Mouse (Mus musculus) forebrain, postnatal 0 days (tissue): ENCODE results near the gene Setd6. TPM values are rescaled to one million over a fixed set of nuclear protein-coding genes. Genes with fewer than 3 reads are reported as not detected.
A peak's percentile ranks its signal among the peaks of the same experiment; 100 is the strongest.

ENCODE experiments used
- ATAC-seq: fragments of 200-750 bp; cut with Nextera tagmentation; 2 replicates; pipeline ENCODE4 v1.8.0; 2017; ENCODE audit warnings: mild to moderate bottlenecking, moderate library complexity
- DNase-seq: peaks from one replicate; pipeline ENCODE4 v3.0.0-alpha.2; 2015
- H3K27ac ChIP-seq: fragments of 300-500 bp; sonication (generic); 2 replicates; pipeline ENCODE4 v1.5.1; 2014; ENCODE audit warnings: low read depth, mild to moderate bottlenecking, antibody characterized with exemption, low read length, moderate library complexity, mixed read lengths
- H3K27me3 ChIP-seq: fragments of 300-500 bp; sonication (generic); 2 replicates; pipeline ENCODE4 v1.6.1; 2014; ENCODE audit warnings: mild to moderate bottlenecking, low read length, mixed read lengths; ENCODE audit not compliant: insufficient read depth
- H3K36me3 ChIP-seq: fragments of 300-500 bp; sonication (generic); 2 replicates; pipeline ENCODE4 v1.6.1; 2014; ENCODE audit warnings: mild to moderate bottlenecking, moderate library complexity; ENCODE audit not compliant: insufficient read depth
- H3K4me1 ChIP-seq: fragments of 300-500 bp; sonication (generic); 2 replicates; pipeline ENCODE4 v1.6.1; 2014; ENCODE audit warnings: antibody characterized with exemption; ENCODE audit not compliant: insufficient read depth
- H3K4me2 ChIP-seq: fragments of 300-500 bp; sonication (generic); 2 replicates; pipeline ENCODE4 v1.6.1; 2014; ENCODE audit warnings: low read depth, mild to moderate bottlenecking, moderate library complexity
- H3K4me3 ChIP-seq: fragments of 300-500 bp; sonication (generic); 2 replicates; pipeline ENCODE4 v1.5.1; 2014; ENCODE audit warnings: low read depth, low read length, mixed read lengths
- H3K9ac ChIP-seq: fragments of 300-500 bp; sonication (generic); 2 replicates; pipeline ENCODE4 v1.6.1; 2014; ENCODE audit warnings: mild to moderate bottlenecking
- H3K9me3 ChIP-seq: fragments of 300-500 bp; sonication (generic); 2 replicates; pipeline ENCODE4 v1.6.1; 2016; ENCODE audit warnings: low read length
- CTCF ChIP-seq: sonication (generic); IDR thresholded peaks from 2 replicates; pipeline ENCODE4 v1.5.1; 2016; ENCODE audit warnings: antibody characterized with exemption, control low read depth, low read depth
- WGBS: fragments of 180-500 bp; shearing (Covaris S2); extraction: QIAGEN DNeasy Blood & Tissue Kit; methylation state at CpG from one replicate; pipeline ENCODE4 v1.1.7; 2014; 5-methylcytosine and 5-hydroxymethylcytosine counted together
- microRNA-seq, 2 experiments: library from miRNA; unstranded; fragments of <30 nt; microRNA quantifications; one replicate each; pipeline ENCODE4; 2016
- polyA plus RNA-seq: library from polyadenylated mRNA; unstranded; fragments of >200 nt; fragmentation: Nextera tagmentation; extraction: Ambion mirVana; gene quantifications from 2 replicates; pipeline ENCODE4 v1.2.1, GENCODE M21; 2015
- total RNA-seq: library from RNA; depleted of rRNA; stranded (reverse); fragments of >200 nt; gene quantifications from 2 replicates; pipeline ENCODE4 v1.2.3, GENCODE M21; 2014; rRNA removed

Gene Setd6
- total and polyA plus RNA-seq, 2 experiments from 2014 or later, result 29.8 to 40.0 TPM

DNA sequence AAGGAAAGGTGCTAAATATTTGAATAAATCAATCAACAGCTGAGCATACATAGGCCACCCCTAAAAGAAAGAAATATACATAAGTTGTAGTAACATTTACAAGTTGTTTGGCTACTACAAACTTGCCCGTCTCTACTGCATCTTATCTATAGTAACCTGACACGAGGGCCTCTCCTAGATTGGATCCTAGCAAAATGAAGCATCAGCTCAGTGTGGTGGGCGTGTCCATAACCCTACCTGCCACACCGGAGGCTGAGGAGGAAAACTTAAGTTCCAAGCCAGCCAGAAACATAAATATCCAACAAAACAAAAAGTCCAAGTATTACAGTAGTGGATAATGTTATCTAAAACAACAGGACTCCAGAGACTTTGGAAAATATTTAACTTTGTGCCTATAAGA, 11.9 kb downstream of the Setd6 start:
- no peak for TF ChIP-seq CTCF
- Histone ChIP-seq H3K4me2 (no peak overlapping the region), H3K4me3 (no peak overlapping the region), H3K4me1 (no peaks in the 10 kb centered on the region), H3K9me3 (no peaks in the 10 kb centered on the region), H3K27ac (no peak overlapping the region), H3K9ac (no peak overlapping the region), H3K27me3 (no peaks in the 10 kb centered on the region), H3K36me3 (peaks cover 71% of the 10 kb centered on the region)
- no peak for DNase-seq
- 90% methylated on average over 4 of the region's 4 CpGs for WGBS
- no peak for ATAC-seq

DNA sequence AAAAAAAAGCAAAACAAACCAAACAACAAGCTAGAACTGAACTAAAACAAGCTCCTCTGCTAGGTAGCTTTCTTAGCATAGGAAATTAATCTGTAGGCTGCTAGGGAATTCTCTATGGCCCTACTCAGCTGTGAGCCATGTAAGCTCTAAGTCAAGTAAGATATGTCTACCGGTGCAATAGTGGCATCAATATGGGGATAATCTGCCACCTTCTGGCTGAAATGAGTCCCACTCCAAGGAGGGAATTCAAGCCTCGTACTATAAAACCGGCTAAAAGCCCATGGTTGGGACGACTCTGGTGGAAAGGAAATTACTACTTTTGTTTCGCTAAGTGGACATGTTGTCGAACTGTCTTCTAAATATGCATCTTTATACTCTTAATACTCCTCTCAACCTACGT, 22.9 kb downstream of the Setd6 start:
- no peaks in the 10 kb centered on the region for H3K27me3 ChIP-seq
- H3K9ac ChIP-seq, result no peak overlapping the region
- H3K27ac ChIP-seq, result no peak overlapping the region
- H3K4me1 ChIP-seq, result no peaks in the 10 kb centered on the region
- H3K4me3 ChIP-seq, result no peak overlapping the region
- DNase-seq, result peak; percentile 59
- H3K36me3 ChIP-seq, result peaks cover 79% of the 10 kb centered on the region
- H3K9me3 ChIP-seq, result no peaks in the 10 kb centered on the region
- peak; percentile 61 for TF ChIP-seq CTCF
- peak; percentile 72 for ATAC-seq
- H3K4me2 ChIP-seq, result no peak overlapping the region
- WGBS, result 69% methylated on average over 7 of the region's 7 CpGs

DNA sequence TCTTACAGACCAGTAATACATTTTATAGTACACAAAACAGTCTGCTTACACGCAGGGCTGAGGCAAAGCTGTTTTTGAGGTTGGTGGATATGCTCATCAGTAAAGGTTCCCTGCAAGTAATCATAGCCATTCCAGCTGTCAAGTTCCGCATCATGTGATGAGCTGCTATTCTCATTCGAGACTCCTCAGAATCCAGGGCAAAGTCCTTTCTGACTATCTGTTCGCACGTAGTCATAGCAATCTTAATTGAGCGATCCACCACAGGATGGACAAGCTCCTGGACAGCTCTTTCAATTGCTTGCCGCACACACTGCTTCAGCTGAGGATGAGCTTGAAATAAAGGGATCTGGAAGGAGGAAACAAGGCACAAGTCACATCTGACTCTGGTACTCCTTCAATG, 26.1 kb downstream of the Setd6 start:
- H3K36me3 ChIP-seq, result peaks cover 82% of the 10 kb centered on the region
- ATAC-seq, result no peak
- no peaks in the 10 kb centered on the region for H3K9me3 ChIP-seq
- no peak for TF ChIP-seq CTCF
- no peaks in the 10 kb centered on the region for H3K27me3 ChIP-seq
- no peak overlapping the region for H3K4me2 ChIP-seq
- no peak overlapping the region for H3K27ac ChIP-seq
- no peak overlapping the region for H3K9ac ChIP-seq
- no peaks in the 10 kb centered on the region for H3K4me1 ChIP-seq
- 93% methylated on average over 7 of the region's 7 CpGs for WGBS
- no peak overlapping the region for H3K4me3 ChIP-seq
- DNase-seq, result no peak

DNA sequence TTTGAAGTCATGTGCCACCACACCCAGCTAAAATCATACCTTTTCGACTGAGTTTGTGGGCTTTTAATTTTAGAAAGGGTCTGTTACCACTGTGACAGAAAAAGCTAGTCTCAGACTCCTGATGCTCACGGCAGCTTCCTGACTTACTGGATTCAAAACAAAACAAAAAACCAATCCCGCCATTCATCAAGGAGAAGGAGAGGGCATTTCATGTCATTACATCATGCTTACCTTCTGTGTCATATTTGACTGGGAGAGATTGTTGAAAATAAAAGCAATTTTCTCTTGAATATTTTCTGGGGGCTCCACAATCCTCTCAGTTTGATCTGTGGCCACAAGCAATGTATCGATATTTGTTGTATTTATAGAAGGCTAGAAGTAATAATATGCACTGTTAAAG, 32.3 kb downstream of the Setd6 start:
- WGBS, result 94% methylated on average over 4 of the region's 4 CpGs
- no peak overlapping the region for H3K4me3 ChIP-seq
- ATAC-seq (no peak), DNase-seq (no peak)
- H3K27ac ChIP-seq, result no peak overlapping the region
- no peaks in the 10 kb centered on the region for H3K9me3 ChIP-seq
- no peaks in the 10 kb centered on the region for H3K4me1 ChIP-seq
- no peak for TF ChIP-seq CTCF
- H3K36me3 ChIP-seq, result peaks cover 64% of the 10 kb centered on the region
- H3K4me2 ChIP-seq, result no peak overlapping the region
- no peak overlapping the region for H3K9ac ChIP-seq
- H3K27me3 ChIP-seq, result no peaks in the 10 kb centered on the region

DNA sequence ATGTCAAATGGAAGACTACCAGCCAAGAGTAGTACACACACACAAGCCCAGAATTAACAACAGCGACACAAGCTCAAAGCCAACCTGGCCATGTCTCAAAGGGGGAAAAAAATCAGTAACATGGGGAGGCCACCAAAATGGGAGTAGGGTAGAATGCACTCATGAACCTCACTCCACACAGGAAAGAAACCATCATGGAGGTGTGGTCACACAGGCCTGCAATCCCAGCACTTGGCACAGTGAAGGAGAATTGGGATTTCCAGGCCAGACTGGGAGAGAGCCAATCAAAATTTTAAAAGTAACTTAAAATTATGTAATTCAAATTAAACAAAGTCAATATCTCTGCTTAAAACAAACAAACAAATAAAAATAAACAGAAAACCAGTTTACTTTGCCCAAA, 36.2 kb downstream of the Setd6 start:
- ATAC-seq, result no peak
- no peaks in the 10 kb centered on the region for H3K4me1 ChIP-seq
- H3K4me2 ChIP-seq, result no peak overlapping the region
- no peak overlapping the region for H3K27ac ChIP-seq
- H3K4me3 ChIP-seq, result no peak overlapping the region
- H3K9ac ChIP-seq, result no peak overlapping the region
- peaks cover 51% of the 10 kb centered on the region for H3K36me3 ChIP-seq
- WGBS, result 98% methylated on average over 1 of the region's 1 CpGs
- no peaks in the 10 kb centered on the region for H3K9me3 ChIP-seq
- TF ChIP-seq CTCF, result no peak
- H3K27me3 ChIP-seq, result no peaks in the 10 kb centered on the region
- no peak for DNase-seq

DNA sequence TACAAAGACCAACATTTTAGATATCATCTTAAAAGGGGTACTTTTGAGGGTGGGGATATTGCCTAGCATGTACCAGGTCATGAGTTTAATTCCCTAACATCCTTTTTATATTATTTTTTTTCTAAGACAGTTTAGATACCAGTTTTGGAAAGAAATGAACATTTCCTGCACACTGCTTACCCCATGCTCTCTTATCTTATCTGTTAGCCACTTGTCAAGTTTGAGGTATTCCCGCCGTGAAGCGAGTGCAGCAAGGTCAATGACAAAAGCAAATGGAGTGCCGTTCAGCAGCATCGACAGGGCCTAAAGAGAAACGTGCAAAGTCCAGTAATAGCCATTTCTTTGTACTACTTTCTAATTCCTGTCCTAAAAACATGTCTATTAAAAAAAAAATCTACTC, 44.6 kb downstream of the Setd6 start:
- H3K27ac ChIP-seq, result no peak overlapping the region
- no peak overlapping the region for H3K9ac ChIP-seq
- H3K4me3 ChIP-seq, result no peak overlapping the region
- H3K27me3 ChIP-seq, result no peaks in the 10 kb centered on the region
- no peak for DNase-seq
- ATAC-seq, result no peak
- H3K36me3 ChIP-seq, result peaks cover 67% of the 10 kb centered on the region
- no peak overlapping the region for H3K4me2 ChIP-seq
- H3K9me3 ChIP-seq, result no peaks in the 10 kb centered on the region
- TF ChIP-seq CTCF, result no peak
- 91% methylated on average over 6 of the region's 6 CpGs for WGBS
- no peaks in the 10 kb centered on the region for H3K4me1 ChIP-seq

DNA sequence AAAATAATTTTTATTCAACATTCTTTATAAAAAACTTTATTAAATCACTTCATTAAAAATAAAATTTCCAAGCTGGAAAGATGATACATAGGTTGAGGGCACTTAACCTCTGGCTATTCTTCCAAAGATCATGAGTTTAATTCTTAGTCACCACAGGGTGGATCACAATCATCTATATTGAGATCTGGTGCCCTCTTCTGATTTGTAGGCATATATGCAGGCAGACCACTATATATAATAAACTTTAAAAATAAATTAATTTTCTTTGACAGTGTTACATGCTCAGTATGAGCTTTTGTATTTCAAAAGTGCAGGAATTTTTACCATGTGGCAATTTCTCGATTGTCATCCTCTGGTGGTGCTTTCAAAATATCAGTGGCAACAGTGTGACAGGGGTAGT, 48.5 kb downstream of the Setd6 start:
- no peaks in the 10 kb centered on the region for H3K27me3 ChIP-seq
- no peak for DNase-seq
- no peaks in the 10 kb centered on the region for H3K4me1 ChIP-seq
- no peak for TF ChIP-seq CTCF
- WGBS, result 94% methylated on average over 1 of the region's 1 CpGs
- H3K36me3 ChIP-seq, result peaks cover 70% of the 10 kb centered on the region
- H3K9ac ChIP-seq, result no peak overlapping the region
- H3K9me3 ChIP-seq, result no peaks in the 10 kb centered on the region
- H3K4me3 ChIP-seq, result no peak overlapping the region
- H3K4me2 ChIP-seq, result no peak overlapping the region
- H3K27ac ChIP-seq, result no peak overlapping the region
- ATAC-seq, result no peak

Small RNA genes within 50 kb of the gene (microRNA-seq; reads per million reads assigned to microRNA genes)
- 0.39 to 1.5 reads per million in 2 experiments for gene Mir7073

Other genes starting within 250 kb of the Setd6 start
- 26.7 TPM in 2 replicates for gene Csnk2a2, start 225.8 kb upstream of the Setd6 start, total RNA-seq
- 7.7 and 9.9 TPM in 2 replicates for gene Csnk2a2, start 225.8 kb upstream of the Setd6 start, polyA plus RNA-seq
- gene Ccdc113, start 181.8 kb upstream of the Setd6 start, total RNA-seq, result 3.4 and 3.7 TPM in 2 replicates
- gene Ccdc113, start 181.8 kb upstream of the Setd6 start, polyA plus RNA-seq, result 3.3 and 5.3 TPM in 2 replicates
- gene Prss54, start 139.5 kb upstream of the Setd6 start, total RNA-seq, result 0.38 TPM in 1 of 2 replicates, not detected in the other
- gene Prss54, start 139.5 kb upstream of the Setd6 start, polyA plus RNA-seq, result not detected in 2 replicates
- gene Gins3, start 82.4 kb upstream of the Setd6 start, total RNA-seq, result 3.8 and 4.3 TPM in 2 replicates
- 3.2 and 4.4 TPM in 2 replicates for gene Gins3, start 82.4 kb upstream of the Setd6 start, polyA plus RNA-seq
- gene Ndrg4, start 38.9 kb upstream of the Setd6 start, total RNA-seq, result 549 and 619 TPM in 2 replicates
- gene Ndrg4, start 38.9 kb upstream of the Setd6 start, polyA plus RNA-seq, result 428 and 484 TPM in 2 replicates
- 132 and 143 TPM in 2 replicates for gene Cnot1, start 91.6 kb downstream of the Setd6 start, total RNA-seq
- gene Cnot1, start 91.6 kb downstream of the Setd6 start, polyA plus RNA-seq, result 19.0 and 25.0 TPM in 2 replicates
- gene Sap18b, start 109.5 kb downstream of the Setd6 start, total RNA-seq, result 67.4 and 77.0 TPM in 2 replicates
- gene Sap18b, start 109.5 kb downstream of the Setd6 start, polyA plus RNA-seq, result 305 and 352 TPM in 2 replicates
- 37.9 and 50.4 TPM in 2 replicates for gene Slc38a7, start 137.7 kb downstream of the Setd6 start, total RNA-seq
- 24.6 and 28.5 TPM in 2 replicates for gene Slc38a7, start 137.7 kb downstream of the Setd6 start, polyA plus RNA-seq
- gene Got2, start 172.7 kb downstream of the Setd6 start, total RNA-seq, result 172 and 198 TPM in 2 replicates
- 190 and 208 TPM in 2 replicates for gene Got2, start 172.7 kb downstream of the Setd6 start, polyA plus RNA-seq